Mouse (Mus musculus) brain, adult 2 months (tissue): Measurements from ENCODE around the gene Kcnj12.

Experiments used
- DNase-seq: peaks from one replicate; pipeline ENCODE4 v3.0.0; 2011; ENCODE audit warnings: low read depth, low spot score

The Kcnj12 gene

DNA sequence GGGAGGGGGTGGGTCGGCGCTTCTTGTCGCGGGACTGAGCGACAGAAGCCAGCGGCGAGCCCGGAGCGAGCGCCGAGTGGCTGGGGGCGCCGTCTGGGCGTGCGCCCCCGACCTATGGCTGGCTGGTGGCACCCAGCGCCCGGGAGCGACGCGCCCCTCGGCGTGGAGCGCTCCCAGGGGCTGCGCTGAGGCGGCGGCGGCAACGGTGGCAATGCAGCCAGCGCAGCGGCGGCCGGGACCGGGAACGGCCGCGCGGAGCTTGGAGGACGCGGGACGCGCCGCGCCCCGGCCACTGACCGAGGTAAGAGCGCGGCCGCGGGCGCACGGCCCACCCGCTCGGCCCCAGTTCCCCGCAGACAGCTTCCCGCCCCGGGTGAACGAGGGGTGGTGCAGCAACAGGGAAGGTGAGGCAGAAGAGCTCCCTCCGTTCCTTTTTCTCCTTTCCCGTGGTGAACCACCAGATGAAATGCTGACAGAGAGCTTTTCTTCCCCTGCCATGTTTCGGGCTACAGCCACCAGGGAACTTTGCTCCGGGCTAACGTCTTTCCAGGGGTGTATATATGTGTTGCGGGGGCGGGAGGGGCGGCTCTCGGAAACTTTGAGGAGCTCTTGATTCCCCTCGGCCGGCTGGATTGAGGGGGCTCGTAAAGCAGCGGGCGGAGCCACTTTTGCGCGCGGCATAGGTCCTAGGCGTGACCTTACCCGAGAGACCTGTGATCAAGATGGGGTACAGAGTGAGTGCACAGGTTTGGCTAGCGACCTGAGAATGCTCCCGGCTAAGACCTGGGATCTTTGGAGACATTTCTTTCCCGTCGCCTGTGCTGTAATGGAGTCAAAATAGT lies at the start of gene Kcnj12:
TSS of gene Kcnj12 (plus strand) at position 15 of the 842 bp plus-strand sequence.
- no peak for DNase-seq

DNA sequence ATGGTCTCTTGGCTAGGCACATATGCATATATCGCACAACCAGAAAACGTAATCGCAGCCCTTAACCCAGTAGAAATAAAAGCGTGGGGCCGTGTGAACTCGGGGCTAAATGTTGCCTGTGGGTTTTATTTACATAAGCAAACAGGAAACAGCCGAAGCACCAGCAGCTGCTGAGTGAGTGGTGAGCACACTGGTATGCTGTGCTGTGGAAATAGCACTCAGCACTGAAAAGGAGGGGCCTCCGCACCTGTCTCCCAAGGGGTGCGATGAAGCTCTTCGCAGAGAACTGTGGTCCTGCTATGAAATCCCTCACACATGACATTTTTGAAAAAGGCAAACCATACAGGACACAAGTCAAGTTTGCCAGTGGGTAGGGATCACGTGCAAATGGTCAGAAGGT lies 47.3 kb upstream of the Kcnj12 start:
- no peak for DNase-seq

DNA sequence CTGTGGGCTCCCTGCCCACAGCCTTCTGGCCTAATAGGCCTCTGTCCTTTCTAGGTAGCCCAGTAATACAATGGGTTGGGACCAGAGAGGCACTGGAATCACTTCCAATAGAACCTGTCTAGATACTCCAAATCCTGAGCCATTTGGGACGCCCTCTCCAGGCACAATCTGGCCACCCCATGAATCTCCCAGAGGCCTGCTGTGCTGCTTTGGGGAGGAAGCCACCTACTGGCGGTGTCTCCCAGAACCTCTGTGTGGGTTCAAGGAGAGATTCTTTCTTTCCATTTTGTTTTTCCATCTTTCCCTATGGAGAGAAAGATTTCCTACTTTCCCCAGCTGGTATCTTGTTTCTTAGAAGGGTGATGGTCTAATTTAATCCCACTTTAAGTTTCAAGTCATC lies 46.1 kb upstream of the Kcnj12 start:
- no peak for DNase-seq

GRCm38 (mm10) chr11:60976742-60977141 lies 45.6 kb upstream of the Kcnj12 start:
- peak; percentile 29 for DNase-seq

DNA sequence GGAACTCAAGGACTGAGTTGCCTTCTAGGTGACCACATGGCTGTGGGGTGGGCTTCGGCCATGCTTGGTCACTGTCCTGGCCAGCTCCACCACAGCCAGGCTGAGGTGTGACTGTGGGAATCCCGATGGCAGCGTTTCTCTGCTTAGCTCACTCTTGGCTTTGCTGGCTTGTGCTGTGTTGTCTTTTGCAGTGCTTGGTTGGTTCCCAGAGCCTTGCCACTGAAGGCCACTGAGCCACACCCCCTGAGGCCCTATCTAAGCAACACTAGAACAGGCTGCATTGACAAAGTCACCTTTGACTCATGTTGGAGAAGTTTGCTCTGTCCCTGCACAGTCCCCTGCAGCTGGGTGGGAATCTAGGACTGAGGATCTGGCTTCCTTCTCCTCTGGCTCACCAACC lies 45.2 kb upstream of the Kcnj12 start:
- no peak for DNase-seq

DNA sequence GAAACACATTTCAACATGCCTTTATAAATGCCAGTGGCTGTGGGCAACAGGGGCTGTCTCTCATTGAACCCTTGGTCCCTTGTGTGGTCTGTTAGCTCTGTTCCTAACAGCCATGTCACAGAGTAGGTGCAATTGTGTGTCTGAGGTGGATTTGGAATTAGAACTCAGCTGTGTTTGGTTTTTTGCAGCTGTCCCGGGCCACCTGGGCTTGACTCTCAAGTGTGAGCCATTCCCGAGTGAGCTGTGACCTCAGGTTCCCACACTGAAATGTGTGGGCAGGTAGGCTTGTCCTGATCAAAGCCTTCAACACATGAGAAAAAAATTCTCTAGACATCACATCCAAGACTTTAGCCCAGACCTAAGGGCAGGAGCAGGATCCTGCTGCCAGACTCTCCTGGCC lies 43.7 kb upstream of the Kcnj12 start:
- DNase-seq: no peak

DNA sequence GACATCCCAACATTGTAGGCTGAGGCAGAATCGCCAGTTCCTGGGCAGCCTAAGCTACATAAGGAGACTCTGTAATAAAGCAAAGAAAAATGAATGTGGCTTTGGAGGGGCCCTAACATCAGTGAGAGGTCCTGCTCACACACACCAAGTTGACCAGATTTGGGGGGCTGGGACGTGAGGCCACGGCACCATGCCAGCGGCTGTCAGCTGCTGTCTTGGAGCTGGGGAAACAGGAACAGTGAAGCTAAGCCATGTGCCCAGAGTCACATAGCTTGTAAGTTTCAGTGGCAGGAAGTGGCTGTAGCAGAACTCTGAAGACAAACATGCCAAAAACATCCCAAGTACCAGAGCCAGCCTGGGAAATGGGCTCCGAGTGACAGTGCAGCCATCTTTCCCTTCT lies 42.6 kb upstream of the Kcnj12 start:
- no peak for DNase-seq

DNA sequence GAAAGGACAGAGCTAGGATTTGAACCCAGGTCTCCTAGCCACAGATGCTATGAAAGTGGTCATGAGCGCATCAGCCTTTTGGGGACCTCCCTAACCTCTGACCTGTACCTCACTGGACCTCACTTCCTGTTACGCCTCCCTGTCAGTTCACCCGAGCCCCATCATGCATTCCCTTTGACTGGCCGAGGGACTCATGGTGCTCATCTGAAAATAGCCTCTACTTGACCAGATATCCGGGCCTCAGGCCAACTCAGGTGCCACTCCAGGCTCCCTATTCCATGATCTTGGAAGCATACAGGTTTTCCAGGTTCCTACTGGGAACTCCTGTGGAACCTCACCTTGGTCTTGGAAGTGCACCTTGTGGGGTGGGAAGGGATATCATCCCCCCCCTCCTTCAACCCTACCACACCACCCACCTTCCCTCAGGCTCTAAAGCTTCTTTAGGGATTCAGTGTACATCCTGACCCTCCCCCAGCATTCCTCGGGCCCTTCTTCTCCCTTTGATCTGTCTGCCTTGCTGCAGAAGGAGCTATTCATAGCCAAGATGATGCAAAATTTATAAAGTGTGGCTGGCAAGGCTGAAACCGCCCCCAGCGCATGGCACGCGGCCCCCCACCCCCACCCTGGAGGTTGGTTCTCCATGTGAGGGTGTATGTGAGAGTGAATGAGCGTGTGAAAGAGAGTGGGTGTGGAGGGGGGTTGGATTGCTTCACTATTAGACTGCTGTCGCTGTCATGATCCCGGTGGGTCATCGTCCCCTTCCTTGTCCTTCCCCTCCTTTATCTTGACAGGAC lies 40.5 kb upstream of the Kcnj12 start:
- peak; percentile 54 for DNase-seq

- peak; percentile 91 for DNase-seq
Measured at GRCm38 (mm10) chr11:60984912-60985558, 37.3 kb upstream of the Kcnj12 start.

- no peak for DNase-seq
Measured at GRCm38 (mm10) chr11:60990428-60990827, 31.9 kb upstream of the Kcnj12 start.

DNA sequence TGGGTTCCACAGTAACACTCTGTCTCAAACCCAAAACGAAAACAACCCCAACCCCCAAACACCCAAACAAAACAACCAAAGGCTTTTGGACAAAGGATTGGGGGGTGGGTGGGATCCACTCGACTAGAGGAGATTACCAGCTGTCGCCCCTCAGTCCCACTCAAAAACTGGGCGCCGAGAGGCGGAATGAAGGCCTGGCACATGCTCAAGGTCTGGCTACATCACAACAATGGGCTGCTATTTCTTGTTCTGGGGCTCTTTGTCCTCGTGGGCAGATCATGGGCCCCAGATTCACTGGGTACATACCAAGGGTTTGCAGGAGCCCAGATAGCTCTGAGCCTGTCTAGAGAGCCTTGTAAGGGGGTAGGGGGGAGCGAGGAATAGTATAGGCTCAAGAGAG lies 19.6 kb upstream of the Kcnj12 start:
- DNase-seq: peak; percentile 63

- DNase-seq: no peak
Measured at GRCm38 (mm10) chr11:61004046-61004445, 18.3 kb upstream of the Kcnj12 start.

- DNase-seq: no peak
Measured at GRCm38 (mm10) chr11:61004781-61005180, 17.6 kb upstream of the Kcnj12 start.

DNA sequence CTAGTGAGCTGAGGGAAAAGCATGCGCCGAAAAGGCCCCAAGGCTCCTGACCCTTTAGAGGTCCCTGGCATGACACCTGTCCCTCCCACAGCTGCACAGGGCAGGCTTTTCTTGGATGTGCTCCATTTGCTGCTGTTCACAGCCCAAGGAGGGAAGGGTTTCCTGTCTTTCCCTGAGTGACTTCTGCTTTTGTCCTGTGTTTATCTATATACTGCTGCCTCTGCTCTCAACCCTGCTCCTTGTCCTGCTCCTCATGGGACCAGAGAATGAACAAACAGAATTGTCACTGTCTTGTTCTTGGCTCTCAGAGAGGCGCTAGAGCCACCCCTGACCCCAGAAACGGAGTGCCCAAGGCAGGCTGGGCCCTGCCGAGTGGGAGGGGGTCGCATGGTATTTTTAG lies 17.0 kb upstream of the Kcnj12 start:
- no peak for DNase-seq

DNA sequence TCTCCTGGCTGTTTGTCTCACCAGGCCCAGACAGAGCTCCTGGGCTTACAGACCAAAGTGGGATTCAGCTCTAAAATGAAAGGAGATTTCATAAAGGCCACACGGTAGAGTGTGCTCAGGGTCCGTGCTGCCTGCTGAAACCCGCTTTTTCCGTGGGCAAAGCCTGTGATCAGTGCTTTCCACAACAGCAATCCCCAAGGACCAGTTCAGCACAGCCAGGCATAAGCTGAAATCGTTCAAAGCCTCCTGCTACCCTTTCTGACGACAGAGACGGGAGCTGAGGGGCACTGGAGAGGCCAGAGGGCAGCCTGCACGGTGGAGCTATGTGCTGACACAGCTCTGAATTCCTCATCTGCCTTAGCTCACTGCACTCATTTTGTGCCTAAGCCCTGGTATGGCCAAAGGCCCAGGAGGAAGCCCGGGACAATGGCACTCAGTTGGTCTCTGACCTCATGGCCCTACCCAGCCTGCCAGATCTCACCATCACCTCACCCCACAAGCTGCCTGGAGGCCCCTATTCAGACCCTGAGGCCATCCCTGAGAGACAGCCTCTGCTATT lies 10.5 kb upstream of the Kcnj12 start:
- peak; percentile 66 for DNase-seq

DNA sequence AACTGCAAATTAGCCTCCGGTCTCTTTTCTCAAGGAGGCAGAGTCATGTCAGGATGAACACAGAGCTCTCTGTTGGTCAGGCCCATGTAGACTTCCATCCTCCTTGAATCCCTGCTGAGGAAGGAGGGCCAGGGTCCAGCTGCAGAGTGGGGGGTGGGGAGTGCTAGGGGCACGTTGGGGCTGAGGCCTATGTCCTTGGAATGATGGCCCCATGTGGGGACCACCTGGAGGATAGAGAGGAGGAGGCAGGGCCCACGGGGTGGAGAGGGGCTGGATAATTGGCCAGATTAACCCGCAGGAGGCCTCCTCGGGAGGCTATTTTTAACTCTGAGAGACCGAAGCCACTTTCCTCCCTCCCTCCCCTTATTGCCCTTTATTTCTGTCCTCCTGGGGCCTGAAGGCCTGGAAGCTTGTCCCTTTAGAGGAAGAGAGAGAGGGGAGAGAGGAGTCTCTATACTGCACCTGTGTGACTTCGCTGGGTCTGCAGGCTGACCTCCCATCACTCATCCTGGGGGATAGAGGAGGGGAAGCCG lies 5.4 kb upstream of the Kcnj12 start:
- DNase-seq: no peak

DNA sequence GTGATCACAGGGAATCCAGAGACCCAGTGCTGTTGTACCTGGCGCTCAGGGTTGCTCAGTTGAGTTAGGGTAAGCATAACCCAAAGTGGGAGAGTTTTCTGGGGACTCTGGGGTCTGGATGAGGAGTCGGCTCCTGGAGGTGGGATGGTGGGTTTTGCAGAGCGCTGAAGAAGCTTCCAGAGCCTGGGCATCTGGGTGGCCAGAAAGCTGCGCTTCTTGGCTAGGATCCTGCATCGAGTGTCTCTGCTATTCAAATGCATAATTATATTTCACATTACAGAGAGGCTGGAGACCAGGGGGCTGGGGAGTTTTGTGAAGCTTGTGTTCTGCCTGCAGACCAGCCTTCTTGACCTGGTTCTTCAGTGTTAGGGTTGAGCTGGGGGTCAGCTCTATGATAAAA lies 1.2 kb upstream of the Kcnj12 start:
- DNase-seq: no peak

DNA sequence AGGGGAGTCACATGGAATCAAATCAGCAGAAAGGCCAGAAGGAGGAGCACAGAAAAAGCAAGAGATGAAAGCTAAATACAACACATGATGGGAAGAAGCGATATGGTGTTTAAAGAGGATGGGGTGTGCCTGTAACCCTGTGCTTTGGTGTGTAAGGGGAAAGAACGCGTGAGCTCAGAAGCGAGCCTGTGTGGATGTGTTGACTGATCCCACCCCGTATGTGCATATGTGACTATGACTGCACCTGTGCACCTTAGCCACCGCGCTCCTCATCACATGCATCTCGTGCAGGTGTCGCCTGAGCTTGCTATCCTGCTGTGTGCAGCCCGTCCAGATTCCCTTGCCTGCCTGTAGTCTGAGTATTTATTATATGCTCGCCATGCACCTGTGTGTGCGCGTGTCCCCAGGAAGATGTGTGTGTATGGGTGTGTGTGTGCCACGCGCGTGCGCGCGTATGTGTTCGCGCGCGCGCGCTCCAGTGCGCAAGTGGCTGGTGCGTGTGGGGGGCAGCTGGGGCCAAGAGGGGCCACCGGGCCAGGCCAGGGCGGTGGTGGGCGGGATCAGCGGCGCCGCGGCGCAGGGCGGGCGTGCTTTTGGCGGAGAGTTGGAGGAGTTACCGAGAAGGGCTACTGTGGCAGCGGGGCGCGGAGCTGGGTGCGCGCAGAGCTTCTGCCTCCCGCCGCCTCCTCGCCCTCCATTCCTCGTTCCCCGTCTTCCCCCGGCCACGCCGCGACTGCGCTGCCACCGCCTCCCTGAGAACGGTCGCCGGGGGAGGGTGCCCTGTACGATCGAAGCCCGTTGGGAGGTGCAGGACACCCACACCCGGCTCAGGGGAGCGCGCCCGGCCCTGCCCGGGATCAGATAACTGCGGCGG lies 451 bp upstream of the Kcnj12 start:
- DNase-seq: peak; percentile 87

DNA sequence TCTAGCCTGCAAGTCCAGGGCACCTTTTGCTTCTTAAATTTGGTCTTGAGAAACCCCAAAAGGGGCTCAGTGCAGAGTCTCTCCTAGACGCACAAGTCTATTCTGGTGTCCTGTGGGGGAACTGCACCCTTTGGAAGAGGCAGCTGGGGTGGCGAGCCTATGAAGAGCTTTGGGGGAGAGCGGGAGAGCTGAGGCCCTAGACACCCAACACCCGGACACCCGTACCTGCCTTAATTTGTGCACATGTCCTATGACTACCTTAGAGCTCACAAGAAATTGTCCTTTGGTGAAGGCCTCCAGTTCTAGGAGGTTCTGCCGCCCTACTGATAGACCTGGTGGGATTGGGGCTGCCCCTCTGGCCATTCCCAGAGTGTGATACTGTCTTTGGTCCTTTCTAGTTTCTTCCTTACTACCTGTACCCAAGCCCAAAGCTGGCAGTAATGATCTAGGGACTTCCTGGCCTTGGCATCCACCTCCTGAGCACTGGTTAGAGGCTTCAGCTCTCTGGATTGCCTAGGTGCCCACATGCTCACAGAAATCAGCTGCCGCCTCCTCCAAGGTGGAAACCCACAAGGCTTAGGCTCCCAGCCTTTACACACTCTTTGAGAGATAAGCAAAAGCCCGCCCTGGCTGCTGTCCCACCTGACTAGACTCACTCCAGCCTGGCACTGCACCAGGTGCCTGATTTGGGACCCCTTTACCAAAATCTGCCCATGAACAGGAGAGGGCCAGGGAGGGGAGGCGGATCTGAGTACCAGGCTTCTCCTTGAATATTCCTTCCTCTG lies 1.2 kb downstream of the Kcnj12 start:
- peak; percentile 62 for DNase-seq

DNA sequence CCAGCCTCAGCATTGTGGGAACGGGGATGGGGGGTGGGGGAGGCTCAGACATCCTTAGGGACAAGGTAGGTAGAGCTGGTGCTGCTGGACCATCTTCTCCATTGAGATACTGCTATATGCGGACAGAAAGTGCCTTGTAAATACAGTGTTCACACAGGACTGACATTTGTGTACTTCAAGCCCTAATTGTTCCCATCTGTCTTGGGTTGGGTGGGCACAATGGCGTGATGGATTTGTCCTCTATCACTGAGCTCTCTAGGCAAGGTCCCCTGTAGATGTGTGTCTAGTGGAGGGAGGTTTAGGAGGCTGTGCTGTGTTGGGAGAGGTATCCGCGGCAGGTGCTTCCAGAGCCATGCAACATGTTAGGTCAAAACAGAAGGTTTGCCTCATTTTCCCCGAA lies 2.0 kb downstream of the Kcnj12 start:
- no peak for DNase-seq
